In genomic region chr7:79465461-79466044, GRCm38 (mm10) we compare ENCODE assay signal across 8 mouse cellular contexts. TPM values are rescaled to one million over a fixed set of nuclear protein-coding genes. Genes with fewer than 3 reads are reported as not detected.
DNase-seq lines count a peak whose midpoint lies in the region; ATAC-seq lines count a peak whose summit lies in the region.

No protein-coding gene starts in this region.

- H3K27ac ChIP-seq in midbrain, embryonic 13.5 days = peak overlapping the region; percentile 78

- ATAC-seq in erythroblast, adult 5-6 weeks (replicated peaks; ENCODE audit: low FRiP score, poor library complexity, severe bottlenecking) = 0 out of 2 replicates have a peak, but pooled peaks have one; percentile 28
- ATAC-seq in midbrain, embryonic 13.5 days = peak; percentile 78

- peaks cover 24% of the 10 kb centered on the region for H3K36me3 ChIP-seq in midbrain, embryonic 13.5 days

- DNase-seq in cerebellum, adult 9-10 months = peak; percentile 63
- DNase-seq in cerebellum, postnatal 10 days = no peak
- DNase-seq in spleen, postnatal 4 days (ENCODE audit: low spot score in 2 of 2) = peak; percentile 66 to 88
- no peak for DNase-seq in spleen, adult 18-20 months
- DNase-seq in kidney, postnatal 36 days = peak; percentile 33 to 68
- peak; percentile 62 to 64 for DNase-seq in thymus, postnatal 10 days (ENCODE audit: low spot score in 2 of 2)

- under 1% methylated on average over 44 of the region's 47 CpGs for WGBS in midbrain, embryonic 13.5 days

- H3K9me3 ChIP-seq in midbrain, embryonic 13.5 days = no peaks in the 10 kb centered on the region

- peak overlapping the region; percentile 86 for H3K4me3 ChIP-seq in midbrain, embryonic 13.5 days (replicated peaks)

- H3K4me2 ChIP-seq in midbrain, embryonic 13.5 days (replicated peaks) = peak overlapping the region; percentile 92

- H3K27me3 ChIP-seq in midbrain, embryonic 13.5 days = peaks cover 21% of the 10 kb centered on the region

- H3K9ac ChIP-seq in midbrain, embryonic 13.5 days (replicated peaks) = peak overlapping the region; percentile 83

- peaks cover 37% of the 10 kb centered on the region for H3K4me1 ChIP-seq in midbrain, embryonic 13.5 days (replicated peaks)

RNA-seq across cellular contexts. Expression of gene Polg, which starts 0.6 kb away (rescaled TPM):
- total RNA-seq in erythroblast, adult 5-6 weeks (2015; ENCODE audit: low replicate concordance) = 5.2 and 18.4 TPM in 2 replicates
- 26.6 and 27.6 TPM in 2 replicates for total RNA-seq in erythroblast, adult 5-6 weeks (2017; ENCODE audit: low replicate concordance)
- polyA plus RNA-seq in midbrain, embryonic 13.5 days (2015; fragmentation: Nextera tagmentation; extraction: Ambion mirVana) = 22.0 and 23.8 TPM in 2 replicates

Comparison
In these comparisons a context has a peak if more than half of its experiments do, and no peak if none do; other contexts are left out.
1. DNase-seq: peak in cerebellum, adult 9-10 months (single experiment), spleen, postnatal 4 days (2 of 2), kidney, postnatal 36 days (2 of 2) and thymus, postnatal 10 days (2 of 2); none in cerebellum, postnatal 10 days (0 of 2) and spleen, adult 18-20 months (0 of 2).